Mouse (Mus musculus): ENCODE measurements around the gene Clic3.

DNA sequence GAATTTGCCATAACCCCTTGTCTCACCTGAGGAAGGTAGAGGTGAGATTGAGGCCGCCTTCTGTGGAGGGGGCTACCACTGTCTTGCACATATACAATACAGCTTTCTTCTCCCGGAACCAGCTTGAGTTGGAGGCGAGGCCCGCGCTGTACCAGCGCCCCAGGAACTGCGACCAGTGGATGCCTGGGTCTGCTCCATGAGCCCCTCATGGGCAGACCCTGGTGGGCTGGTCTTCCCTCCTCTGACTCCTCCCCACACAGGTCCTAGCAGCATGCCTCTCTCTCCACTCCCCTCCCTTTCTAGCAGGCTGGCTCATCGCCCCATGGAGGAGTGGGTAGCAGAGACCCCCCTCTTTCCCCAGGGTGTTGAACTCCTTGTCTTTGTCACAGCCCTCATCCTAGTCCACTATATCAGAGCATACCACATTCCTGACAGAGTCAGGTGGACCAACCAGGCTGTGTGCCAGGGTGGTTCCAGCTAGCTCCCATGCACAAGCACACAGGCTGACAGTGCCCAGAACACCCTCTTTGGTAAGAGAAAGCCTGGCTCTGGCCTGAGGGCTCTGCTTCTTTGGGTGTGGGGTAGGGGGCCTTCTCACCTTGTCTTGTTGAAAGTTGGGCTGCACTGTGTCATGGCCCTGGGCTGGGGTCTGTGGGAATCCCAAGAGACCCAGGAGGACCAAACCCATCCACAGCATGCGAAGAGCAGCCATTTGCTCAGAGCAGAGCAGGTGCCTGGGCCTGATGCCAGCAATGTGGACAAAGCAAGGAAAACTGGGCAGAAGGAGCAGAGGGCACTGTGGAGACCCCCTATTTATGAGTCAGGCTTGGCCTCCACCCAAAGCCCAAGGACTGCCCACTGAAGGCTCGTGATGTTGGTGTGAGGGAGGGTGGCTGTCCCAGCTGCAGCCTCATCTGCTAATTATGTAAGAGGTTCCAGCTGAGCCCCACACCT is 12.6 kb downstream of the Clic3 start:
- no peak for TF ChIP-seq POLR2A (IDR thresholded peaks at IDR 0.05; ENCODE audit: control insufficient read depth, extremely low read depth, insufficient read depth, low read length, poor library complexity)
- TF ChIP-seq CTCF (IDR thresholded peaks at IDR 0.05; ENCODE audit: borderline replicate concordance, control insufficient read depth, extremely low read depth, insufficient read depth, low read length, poor library complexity) = no peak

All from thymus, adult 2 months (tissue).